Mouse (Mus musculus) adrenal gland, postnatal 36 days (tissue): ENCODE measurements around the gene Mrps23. TPM values are rescaled to one million over a fixed set of nuclear protein-coding genes. Genes with fewer than 3 reads are reported as not detected.

ENCODE experiments used
- DNase-seq, 2 experiments: peaks; one replicate each; pipeline ENCODE4 v3.0.0; 2021; ENCODE audit warnings: mixed read lengths in 1 of 2
- total RNA-seq, 2 experiments: library from RNA; stranded (reverse); gene quantifications; 2 replicates each; pipeline ENCODE4 v1.2.3; 2021

The Mrps23 gene
- total RNA-seq, 2 experiments from 2014 or later, result 151 to 216 TPM

DNA sequence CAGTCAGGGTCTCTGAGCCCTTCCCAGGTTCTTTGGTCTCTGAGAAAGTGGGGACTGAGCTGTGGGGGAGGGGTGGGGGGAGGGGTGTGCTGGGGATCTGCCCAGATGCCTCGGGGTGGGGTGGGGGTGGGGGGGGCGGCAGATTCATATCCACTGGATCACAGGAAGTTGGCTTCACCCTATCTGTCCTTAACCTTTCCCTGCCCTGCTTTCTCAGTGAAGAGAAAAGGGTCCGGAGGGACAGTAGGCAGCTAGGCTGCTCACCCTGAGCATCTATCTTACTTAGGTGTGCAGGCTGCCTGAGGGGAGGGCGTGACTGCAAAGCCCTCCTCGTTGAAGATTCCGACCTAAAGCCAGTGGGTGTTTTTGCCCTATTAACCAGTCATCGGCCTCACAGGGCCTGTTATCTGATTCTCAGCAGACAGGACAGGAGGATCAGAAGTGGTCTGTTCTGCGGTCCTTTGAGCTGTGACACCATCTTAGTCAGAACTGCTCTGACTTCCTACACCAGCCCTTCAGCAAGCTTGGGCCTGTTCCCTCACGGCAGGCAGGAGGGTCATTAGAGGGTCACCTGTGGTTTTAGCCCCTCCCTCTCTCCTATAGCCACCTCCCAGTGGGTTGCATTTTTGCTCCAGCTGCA, 30.7 kb upstream of the Mrps23 start:
- DNase-seq, result no peak

DNA sequence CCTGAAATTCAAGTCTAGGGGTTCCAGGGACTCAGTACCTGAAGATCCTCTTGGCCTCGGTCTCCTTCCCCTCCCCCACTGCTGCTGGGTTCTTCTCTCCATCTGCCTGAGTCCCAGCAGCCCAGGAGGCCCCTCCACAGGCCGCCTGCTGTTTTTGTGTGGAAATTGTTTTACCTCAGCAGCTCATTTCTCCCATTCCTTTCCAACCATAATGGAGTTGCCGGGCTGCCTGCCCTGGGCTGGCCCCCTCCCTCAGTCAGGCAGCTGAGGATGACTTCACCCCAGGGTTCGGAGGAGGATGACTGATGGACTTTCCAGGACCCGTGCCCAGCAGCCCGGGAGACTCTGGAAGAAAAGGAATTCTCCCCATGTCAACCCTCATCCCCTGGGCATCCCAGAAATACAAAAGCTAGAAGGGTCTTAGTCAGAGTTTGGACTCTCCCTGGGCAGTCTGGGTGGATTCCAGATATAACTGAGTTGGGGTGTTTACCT, 23.7 kb upstream of the Mrps23 start:
- no peak for DNase-seq

DNA sequence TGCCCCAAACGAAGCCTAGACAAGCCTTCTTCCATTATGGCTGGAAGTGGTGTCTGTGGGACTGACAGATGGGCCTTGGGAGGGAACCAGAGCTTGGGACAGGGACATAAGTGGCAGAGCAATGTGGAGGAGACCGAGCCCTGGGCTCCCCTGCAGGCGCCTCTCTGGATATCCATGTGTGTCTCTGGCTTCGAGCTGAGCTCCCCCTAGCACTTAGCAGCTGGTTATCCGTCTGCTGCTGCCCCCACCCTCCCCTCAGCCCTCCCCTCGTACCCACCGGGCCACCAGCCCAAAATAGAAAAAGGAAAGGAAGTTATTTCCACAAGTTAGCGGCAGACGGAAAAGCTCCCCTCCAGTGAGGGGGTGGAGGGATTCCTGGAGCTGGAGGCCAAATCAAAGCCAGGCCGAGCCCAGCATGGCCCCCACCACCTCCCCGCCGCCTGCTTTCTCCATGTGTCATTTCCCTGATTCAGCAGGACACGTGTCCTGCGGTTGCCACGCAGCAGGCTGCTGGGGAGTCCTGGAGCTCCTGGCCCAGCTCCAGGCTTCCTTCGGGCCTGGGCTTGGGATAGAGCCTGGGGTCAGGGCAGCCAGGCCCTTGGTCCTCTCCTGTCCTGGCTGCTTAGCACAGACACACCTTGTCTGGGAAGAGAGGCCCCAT, 23.1 kb upstream of the Mrps23 start:
- DNase-seq, result peak; percentile 94 to 95

DNA sequence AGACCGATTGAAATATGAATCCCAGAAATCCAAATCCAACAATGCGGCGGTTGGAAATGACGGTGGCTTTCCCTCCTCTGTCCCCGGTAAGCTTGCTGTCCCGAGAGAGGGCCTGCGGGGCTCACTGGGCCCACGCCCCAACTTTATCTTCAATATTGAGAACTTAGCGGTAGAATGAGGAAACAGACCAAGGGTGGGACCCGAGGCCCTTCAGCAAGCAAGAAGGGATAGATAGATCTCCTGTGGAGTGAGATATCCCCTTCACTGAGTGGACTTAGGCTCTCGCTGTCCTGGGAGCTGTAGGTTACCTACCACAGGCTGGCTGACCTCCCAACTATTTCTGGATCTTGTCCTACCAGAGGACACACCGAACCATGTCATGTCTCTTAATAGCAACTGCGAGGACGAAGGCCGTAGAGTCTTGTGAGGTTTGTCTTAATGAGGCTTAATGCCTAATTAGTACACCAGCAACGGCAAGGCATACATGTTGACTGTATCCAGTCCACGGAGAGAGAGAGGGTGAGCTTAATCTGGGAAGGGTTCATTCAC, 19.5 kb upstream of the Mrps23 start:
- no peak for DNase-seq

DNA sequence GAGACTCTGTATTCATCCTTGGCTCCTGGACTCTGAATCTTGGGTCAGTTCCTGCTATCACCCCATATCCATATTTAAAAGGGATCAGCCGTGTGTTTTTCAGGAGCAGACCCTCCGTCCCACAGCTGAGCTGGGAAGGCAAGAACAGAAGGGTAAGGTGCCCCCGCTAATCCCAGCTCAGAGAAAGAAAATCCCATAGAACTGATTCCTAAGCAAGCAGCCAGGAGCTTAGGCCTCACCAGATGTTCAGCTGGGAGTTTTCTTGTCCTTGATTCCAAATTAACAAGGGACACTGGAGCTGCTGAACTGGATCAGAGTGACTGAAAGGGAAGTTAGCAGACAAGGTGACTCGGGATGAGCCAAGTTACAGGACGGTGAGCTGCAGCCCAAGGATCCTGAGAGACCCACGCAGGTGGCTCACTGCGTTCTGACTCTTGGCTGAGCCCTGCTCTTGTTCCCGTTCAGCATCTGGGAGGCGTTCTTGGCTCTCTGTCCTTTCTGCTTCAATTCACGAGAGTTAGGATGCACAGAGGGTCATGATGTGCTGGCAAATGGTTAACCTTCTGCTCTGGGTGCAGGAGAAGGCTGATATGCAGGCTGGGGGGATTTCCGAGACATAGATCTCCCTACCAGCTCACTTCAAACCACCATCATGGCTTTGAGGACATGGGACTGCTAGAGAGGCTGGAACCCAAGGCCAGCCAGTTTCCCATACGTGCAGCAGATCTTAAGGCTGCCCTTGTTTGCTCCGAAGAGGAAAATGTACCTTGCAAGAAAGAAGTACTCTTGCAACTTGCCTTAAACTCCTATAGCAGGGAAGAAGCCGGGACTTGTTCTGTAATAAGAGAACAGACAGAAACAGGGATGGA, 17.9 kb upstream of the Mrps23 start:
- DNase-seq, result no peak

DNA sequence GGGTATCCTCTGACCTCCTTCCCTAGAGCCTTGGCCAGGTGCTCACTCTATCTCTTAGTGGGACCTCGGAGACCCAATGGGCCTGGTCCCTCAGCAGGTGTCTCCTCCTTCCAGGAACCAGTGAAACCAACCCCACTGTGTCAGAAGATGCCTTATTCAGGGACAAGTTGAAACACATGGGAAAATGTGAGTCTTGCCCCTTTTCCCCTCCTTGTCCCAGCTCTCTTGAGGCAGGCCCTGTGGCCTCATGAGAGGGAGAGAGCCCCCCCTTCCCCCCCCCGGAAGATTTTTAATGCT, 17.3 kb upstream of the Mrps23 start:
- DNase-seq, result no peak

DNA sequence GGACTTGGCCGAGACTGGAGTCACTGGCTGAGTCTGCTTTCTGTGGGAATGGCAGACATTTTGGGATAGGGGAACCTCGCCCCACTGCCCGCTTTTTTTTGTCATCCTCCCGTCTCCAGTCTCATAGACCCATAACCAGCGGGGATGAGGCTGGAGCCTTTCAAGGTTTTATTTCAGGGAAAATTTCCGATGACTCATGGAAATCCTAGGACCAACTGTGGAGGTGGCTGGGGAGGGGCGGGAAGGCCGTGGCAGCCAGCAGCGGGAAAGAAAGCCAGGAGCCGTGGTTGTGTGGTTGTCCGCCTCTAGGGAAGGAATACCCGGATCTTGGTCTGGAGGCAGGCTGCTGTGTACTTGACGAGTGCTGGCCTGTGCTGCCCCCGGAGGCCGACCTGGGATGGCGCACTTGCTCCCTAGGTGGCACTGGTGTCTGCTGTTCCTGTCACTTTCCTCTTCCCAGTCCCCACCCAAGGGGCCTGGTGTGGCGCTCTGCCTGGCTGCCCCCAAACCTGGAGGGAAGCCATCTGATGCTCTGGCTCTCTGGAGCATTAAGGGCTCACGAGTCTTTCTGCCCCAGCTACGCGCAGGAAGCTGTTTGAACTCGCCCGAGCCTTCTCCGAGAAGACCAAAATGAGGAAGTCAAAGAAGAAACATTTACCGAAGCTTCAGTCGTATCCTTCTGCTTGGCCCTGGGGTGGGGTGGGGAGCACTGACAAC, 16.6 kb upstream of the Mrps23 start:
- DNase-seq, result peak; percentile 90 to 92

DNA sequence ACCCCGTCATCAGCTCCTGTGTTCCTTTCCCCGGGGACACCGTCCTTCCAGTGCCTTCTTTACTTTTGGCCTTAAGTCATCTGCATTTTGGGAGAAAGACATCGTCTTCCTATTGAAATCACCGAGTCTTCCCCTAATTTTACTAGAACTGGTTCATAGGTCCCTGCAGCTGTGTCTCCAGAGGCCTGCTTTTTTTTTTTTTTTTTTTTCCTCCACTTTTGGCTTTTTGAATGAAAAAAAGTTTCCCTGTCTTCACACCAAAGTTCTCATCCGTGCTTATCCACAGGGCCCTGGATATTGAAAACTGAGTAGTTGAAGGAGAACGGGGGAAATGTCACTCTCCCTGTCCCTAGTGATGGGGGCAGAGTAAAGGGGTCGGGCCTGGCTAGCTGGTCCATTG, 16.0 kb upstream of the Mrps23 start:
- peak in 1 of 2 experiments; percentile 0 for DNase-seq

DNA sequence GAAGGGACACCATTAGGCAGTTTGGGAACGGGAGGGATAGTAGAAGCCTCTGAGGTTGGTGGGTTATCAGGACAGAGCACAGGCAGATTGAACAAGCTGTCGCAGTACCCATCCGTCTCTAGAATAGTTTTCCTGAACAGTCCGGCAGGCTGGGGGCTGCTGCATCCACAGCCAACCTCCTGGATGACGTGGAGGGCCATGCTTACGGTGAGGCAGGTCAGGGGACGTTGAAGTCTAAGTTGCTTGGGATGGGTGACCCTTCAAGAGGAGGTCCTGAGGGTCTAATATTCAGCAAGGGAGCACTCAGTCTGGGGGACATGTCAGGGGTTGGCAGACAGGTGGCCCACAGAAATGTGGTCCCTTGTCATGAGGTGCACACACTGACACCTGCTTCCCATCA, 15.6 kb upstream of the Mrps23 start:
- no peak for DNase-seq

DNA sequence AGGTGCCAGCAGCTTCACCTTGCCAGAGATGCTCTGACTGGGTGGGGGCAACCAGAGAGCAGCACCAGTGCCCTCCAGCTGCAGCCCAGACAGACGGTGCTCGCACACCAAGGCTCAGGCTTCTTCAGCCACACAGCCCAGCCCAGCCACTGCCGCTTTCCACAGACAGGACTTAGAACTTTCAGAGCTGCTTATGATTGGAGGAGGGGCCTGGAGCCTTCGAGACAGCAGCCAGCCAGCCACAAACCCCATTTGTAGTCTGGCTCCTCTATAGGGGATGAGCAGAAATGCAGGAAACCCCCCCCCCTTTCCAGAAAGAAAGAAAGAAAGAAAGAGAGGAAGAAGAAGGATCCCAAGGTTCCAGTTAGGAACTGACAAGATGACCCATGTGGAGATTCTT, 11.6 kb upstream of the Mrps23 start:
- no peak for DNase-seq

DNA sequence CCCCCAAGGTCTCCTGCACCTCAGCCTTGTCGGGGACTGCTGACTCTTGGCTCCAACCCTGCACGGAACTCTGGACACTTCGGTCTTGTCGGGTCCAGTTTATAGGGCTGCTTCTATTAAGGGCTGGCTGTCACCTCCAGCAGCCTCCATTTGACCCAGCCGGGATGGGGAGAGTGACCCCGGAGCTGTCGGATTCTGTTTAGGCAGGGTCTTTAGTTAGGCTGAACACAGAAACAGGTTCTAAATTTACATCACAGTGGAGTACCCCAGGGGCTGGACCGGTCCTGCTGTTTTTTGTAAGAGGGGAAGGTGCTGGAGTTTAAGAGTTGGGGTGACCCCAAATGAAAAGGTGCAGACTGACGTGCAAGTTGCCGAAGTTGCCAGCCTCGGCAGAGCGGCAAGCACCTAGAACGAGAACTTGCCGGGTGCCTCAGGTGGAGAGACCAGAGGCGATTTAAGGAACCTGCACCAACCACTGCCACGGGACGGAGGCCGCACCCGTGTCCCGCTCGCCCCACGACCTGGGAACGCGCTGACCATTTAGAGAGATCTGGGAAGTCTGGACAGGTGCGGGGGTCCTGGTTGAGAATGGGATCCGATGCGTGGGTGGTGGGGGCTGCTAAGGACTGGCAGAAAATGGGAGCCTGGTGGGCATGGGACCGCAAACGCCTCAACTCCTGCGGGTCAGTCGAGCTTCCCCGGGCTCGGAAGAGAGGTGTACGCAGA, 10.9 kb upstream of the Mrps23 start:
- no peak for DNase-seq

DNA sequence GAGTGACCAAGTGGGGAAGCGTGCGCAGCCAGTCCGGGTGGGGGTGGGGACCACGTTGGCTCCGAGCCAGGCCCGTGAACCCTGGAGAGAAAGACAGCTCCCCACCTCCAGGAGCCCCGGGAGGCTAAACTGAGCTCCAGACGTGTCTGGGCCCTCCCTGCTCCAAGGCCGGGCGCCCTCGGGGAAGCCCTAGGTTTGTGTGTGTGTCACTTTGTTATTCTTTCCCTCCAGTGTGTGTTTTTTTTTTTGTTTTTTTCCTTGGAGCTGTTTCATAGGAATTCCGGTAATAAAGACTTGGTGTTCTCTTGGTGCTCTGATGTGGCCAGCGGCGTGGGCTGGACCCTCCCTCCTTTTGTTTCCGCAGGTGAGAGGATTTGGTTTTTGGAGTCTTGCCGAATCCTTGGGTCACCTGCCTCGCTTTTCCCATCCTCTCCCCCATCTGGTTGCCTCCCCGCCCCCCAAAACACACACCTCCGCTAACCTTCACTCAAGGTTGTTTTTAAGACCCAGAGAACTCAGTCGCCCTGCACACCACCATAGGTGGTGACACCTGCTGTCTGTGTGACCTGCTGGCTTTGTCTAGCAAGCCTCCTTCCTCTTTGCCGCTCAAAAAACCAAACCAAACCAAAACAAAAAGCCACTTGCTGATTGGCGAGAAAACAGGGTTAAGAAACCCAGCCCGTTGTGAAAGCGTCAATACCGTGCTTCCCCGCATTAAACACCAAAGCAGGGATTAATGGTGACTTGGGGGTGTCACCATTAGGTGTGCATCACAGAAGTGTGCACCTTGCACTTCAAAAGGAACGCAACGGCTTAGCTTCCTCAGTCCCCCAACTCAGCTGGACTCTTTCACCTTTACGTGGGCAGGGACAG, 10.1 kb upstream of the Mrps23 start:
- peak; percentile 40 to 57 for DNase-seq

DNA sequence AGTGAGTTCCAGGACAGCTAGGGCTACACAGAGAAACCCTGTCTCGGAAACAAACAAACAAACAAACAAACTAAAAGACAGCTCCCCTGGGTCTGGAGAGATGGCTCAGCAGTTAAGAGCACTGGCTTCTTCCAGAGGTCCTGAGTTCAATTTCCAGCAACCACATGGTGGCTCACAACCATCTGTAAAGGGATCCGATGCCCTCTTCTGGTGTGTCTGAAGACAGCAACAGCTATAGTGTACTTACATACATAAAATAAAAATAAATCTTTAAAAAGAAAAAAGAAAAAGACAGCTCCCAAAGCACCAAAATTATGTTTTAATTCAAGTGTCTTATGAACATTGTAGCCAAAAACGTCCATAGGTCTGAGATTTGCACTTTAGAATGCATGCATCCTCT, 8.5 kb upstream of the Mrps23 start:
- peak in 1 of 2 experiments; percentile 0 for DNase-seq

DNA sequence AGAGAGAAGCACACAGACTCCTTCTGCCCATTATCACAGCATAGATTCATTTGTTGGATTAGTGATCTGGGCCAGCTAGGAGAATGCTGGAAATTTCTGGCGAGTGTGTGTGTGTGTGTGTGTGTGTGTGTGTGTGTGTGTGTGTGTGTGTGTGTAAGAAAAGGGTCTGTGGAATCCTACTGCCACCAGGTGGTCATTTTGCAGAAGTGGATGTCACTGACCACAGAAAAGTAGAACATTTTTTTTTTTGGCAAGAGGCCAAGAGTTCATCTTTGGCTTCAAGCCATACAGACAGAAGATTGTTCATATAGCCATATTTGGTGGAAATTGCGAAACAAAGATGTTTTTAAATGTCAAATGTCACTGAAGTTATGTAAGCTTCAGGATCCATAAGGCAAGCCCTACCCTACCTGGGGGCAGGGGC, 7.0 kb upstream of the Mrps23 start:
- peak; percentile 43 to 69 for DNase-seq

DNA sequence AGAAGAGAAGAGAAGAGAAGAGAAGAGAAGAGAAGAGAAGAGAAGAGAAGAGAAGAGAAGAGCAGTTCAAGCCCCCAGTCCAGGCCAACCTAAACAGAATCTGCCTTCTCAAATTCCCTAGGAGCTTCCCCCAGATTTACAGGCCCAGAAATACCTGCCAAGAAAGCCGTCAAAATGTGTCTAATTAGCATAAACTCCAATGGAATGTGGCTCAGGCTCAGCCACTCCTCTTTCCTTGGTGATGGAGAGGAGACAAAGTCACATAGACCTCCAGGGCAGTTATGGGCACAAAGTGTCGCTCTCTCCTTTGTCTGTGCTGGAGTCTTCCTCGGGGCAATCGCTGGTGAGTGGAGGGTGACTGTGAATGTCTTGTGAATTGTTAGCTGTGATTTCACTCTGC, 6.0 kb upstream of the Mrps23 start:
- DNase-seq, result no peak

DNA sequence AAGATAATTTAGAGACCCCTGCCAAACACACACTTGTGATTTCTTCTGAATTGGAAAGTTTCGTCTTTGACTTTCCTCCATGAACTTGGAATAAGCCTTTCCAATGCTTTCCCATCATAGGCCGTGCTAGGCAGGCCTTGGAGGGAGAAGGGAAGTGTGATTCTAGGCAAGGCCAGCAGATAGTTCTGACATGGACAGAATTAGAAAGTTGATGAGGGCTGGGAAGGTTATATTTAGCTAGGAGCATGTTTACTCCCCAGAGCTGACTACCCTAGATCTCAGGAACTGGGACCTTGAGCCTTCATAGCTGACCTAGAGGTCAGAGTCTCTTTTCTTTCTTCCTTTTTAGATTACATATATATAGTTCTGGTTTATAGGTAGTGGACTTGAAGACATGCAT, 3.0 kb upstream of the Mrps23 start:
- DNase-seq, result no peak

DNA sequence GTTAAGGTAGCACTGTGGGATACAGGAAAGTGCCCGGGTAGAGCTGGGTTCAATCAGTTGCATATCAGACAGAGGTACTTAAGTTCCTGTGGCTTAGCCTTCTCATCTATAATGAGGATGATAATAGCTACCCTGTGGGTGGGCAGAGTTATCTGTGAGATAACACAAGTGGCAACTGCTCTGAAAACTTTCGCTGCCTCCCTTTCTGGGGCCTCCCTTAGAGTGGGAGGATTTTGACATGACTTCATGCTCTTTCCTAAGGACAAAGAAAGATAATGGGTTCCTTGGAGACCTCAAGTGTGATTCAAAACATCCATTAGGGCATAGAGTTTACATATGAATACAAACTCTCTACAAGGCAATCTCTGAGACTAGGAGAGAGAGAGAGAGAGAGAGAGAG, 2.1 kb upstream of the Mrps23 start:
- no peak for DNase-seq

DNA sequence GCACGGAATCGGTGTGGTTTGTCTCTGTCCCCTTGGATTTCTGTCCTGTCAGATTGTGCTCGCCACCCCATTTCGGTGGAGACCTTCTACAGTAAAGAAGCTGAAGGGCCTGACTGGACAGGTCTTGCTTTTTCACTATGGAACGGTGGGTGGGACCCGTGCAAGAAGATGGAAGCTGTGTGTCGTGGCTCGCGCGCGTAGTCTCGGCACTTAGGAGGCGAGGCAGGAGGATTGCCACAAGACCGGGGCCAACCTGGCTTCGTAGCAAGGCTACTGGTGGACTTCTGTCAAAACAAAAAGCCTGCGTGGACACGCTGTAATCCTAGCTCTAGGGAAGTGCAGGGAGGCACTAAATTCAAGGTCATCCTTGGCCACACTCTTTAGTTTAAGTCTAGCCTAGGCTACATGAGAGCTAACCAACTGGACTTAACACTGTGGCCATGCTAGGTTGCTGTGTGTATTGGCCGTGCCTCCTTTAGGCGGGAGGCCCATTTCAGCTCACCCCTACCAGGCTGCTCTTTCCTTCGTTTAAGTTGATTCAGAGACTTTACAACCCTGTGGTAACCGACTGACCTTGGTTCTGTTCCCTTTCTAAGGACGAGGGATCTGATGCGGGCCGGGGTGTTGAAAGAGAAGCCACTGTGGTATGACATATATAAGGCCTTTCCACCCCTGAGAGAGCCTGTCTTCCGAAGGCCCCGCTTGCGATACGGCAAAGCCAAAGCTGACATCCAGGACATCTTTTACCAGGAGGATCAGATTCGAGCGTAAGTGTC, 593 bp downstream of the Mrps23 start:
- peak; percentile 38 to 51 for DNase-seq

DNA sequence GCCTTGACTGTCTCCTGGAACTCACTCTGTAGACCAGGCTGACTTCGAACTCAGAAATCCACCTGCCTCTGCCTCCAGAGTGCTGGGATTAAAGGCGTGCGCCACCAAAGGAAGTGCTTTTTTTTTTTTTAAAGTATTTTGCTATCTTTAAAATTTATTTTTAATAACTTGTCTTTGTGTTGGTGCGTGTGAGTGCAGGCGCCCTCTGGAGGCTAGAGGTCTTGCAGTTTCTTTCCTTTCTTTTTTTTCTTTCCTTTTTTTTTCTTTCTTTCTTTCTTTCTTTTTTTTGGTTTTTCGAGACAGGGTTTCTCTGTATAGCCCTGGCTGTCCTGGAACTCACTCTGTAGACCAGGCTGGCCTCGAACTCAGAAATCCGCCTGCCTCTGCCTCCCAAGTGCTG, 2.4 kb downstream of the Mrps23 start:
- peak in 1 of 2 experiments; percentile 16 for DNase-seq

DNA sequence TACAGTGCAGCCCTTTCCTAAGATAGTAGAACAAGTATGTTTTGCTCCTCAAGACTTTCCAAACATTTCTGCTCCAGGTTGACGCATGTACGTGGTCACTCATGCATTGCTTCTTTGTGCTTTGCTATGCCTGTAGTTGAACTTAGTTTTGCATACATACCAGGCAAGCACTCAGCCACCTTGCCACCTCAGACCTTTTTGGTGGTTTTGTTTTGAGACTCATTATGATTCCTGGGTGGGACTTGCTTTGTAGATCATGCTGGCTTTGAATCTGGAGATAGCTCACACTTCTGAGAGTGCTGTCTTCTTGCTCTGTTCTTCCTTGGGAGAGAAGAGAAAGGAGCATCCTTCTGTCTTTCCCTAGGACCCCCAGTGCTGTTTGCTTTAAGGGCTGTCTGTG, 3.5 kb downstream of the Mrps23 start:
- no peak for DNase-seq
